Mouse (Mus musculus) midbrain, embryonic 11.5 days (tissue): Measurements from ENCODE around the gene Atxn3. TPM values are rescaled to one million over a fixed set of nuclear protein-coding genes. Genes with fewer than 3 reads are reported as not detected.

Experiments
- ATAC-seq: fragments of 200-750 bp; cut with Nextera tagmentation; 2 replicates; pipeline ENCODE4 v1.8.0; 2017; ENCODE audit warnings: moderate TSS enrichment, moderate library complexity; ENCODE audit not compliant: low FRiP score
- DNase-seq: peaks from one replicate; pipeline ENCODE4 v3.0.0; 2015; ENCODE audit warnings: low spot score; ENCODE audit errors: missing footprints
- H3K27ac ChIP-seq: fragments of 300-500 bp; sonication (generic); 2 replicates; pipeline ENCODE4 v1.5.1; 2014; ENCODE audit warnings: low read depth, low read length
- H3K27me3 ChIP-seq: fragments of 300-500 bp; sonication (generic); 2 replicates; pipeline ENCODE4 v1.6.1; 2014; ENCODE audit warnings: mild to moderate bottlenecking, low read length, moderate library complexity, mixed read lengths; ENCODE audit not compliant: control insufficient read depth, insufficient read depth
- H3K36me3 ChIP-seq: fragments of 300-500 bp; sonication (generic); 2 replicates; pipeline ENCODE4 v1.6.1; 2014; ENCODE audit warnings: mild to moderate bottlenecking, low read length, moderate library complexity, mixed read lengths; ENCODE audit not compliant: control insufficient read depth, insufficient read depth
- H3K4me1 ChIP-seq: fragments of 300-500 bp; sonication (generic); 2 replicates; pipeline ENCODE4 v1.6.1; 2014; ENCODE audit warnings: low read length; ENCODE audit not compliant: control insufficient read depth, insufficient read depth
- H3K4me2 ChIP-seq: fragments of 300-500 bp; sonication (generic); 2 replicates; pipeline ENCODE4 v1.6.1; 2014; ENCODE audit warnings: mild to moderate bottlenecking, moderate library complexity
- H3K4me3 ChIP-seq: fragments of 300-500 bp; sonication (generic); 2 replicates; pipeline ENCODE4 v1.5.1; 2014; ENCODE audit warnings: low read depth, low read length
- H3K9ac ChIP-seq: fragments of 300-500 bp; sonication (generic); 2 replicates; pipeline ENCODE4 v1.6.1; 2014; ENCODE audit warnings: low read length
- H3K9me3 ChIP-seq: fragments of 300-500 bp; sonication (generic); 2 replicates; pipeline ENCODE4 v1.6.1; 2016; ENCODE audit warnings: low read length; ENCODE audit not compliant: control insufficient read depth
- WGBS: fragments of 180-500 bp; shearing (Covaris S2); extraction: QIAGEN DNeasy Blood & Tissue Kit; methylation state at CpG from one replicate; pipeline ENCODE4 v1.1.7; 2014; 5-methylcytosine and 5-hydroxymethylcytosine counted together
- polyA plus RNA-seq: library from polyadenylated mRNA; unstranded; fragments of >200 nt; fragmentation: Nextera tagmentation; extraction: Ambion mirVana; gene quantifications from 2 replicates; pipeline ENCODE4 v1.2.1, GENCODE M21; 2014

The Atxn3 gene
- polyA plus RNA-seq, 1 experiment from 2014 or later, result 19.2 TPM

DNA sequence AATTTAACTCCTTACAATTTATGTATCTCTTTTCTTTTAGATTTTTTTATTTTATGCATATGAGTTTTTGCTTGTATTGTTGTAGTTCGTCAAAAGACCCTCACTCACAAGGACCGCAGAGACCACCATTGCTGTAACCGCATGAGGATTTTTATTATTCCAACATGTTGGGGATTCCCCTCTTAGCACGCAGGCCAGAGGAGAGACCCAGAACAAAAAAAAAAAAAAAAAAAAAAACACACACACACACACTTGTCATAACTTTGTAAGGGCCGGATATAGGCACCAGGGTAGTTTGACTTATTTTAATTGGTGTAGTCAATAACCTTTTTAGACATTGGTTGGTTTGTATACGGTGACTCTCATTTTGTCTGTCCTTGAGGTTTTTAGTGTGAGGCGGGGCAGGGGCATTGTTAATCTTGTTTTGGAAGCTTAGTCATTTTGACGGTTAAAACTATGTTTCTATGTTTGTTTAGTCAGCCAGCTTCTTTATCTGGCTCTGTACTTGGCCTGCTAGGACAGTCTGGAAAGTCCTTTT, 21.2 kb upstream of the Atxn3 start:
- Histone ChIP-seq H3K27me3 (no peaks in the 10 kb centered on the region), H3K4me3 (no peak overlapping the region), H3K36me3 (no peaks in the 10 kb centered on the region; the same call in 1 of the 2 replicates), H3K4me1 (peaks cover 9% of the 10 kb centered on the region), H3K9ac (no peak overlapping the region), H3K27ac (no peak overlapping the region), H3K4me2 (no peak overlapping the region), H3K9me3 (no peaks in the 10 kb centered on the region)
- DNase-seq (no peak), ATAC-seq (no peak)
- 91% methylated on average over 8 of the region's 8 CpGs for WGBS

DNA sequence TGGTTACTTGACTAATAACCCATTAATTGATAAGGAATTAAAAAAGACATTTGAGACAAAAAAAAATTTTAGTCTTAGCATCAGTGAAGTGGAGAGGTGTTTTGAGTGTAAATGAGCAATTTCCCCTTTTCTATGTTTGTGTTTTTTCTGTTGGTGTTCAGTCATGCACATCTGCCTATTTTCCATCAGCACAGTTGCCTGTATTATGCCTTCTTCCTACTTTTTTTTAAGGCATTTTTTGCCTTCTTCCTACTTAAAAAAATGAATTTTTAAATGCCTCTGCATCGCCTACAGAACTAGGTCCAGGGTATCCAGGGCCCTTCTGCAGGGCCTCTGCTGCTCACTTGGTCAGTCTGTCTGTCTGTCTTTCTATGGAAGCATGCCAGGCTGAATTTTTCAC, 20.5 kb upstream of the Atxn3 start:
- Histone ChIP-seq H3K27me3 (no peaks in the 10 kb centered on the region), H3K9ac (no peak overlapping the region), H3K27ac (no peak overlapping the region), H3K4me1 (peaks cover 9% of the 10 kb centered on the region), H3K9me3 (no peaks in the 10 kb centered on the region), H3K36me3 (no peaks in the 10 kb centered on the region; the same call in 1 of the 2 replicates), H3K4me3 (no peak overlapping the region), H3K4me2 (no peak overlapping the region)
- 90% methylated on average over 1 of the region's 1 CpGs for WGBS
- no peak for ATAC-seq
- DNase-seq, result no peak

DNA sequence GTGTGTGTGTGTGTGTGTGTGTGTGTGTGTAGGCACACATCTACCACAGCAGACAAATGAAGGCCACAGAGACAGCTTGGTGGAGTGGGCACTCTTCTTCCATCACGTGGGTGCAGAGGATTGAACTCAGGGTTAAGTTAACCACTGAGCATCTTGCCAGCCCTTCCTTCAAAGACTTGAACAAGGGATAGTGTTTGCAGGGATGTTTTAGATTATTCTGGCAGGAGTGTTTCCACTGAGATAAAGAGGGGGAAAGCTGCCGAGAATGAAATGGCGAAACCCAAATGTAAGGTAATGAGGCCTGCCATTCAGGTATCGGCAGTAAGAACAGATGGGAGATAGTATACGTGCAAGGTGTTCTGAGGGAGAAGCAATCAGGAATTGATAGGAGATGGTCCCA, 20.1 kb upstream of the Atxn3 start:
- WGBS, result 87% methylated on average over 5 of the region's 5 CpGs
- ATAC-seq, result no peak
- no peak overlapping the region for H3K27ac ChIP-seq
- peaks cover 9% of the 10 kb centered on the region for H3K4me1 ChIP-seq
- no peak overlapping the region for H3K9ac ChIP-seq
- H3K4me3 ChIP-seq, result no peak overlapping the region
- no peaks in the 10 kb centered on the region for H3K27me3 ChIP-seq
- H3K36me3 ChIP-seq, result no peaks in the 10 kb centered on the region; the same call in 1 of the 2 replicates
- DNase-seq, result no peak
- no peaks in the 10 kb centered on the region for H3K9me3 ChIP-seq
- no peak overlapping the region for H3K4me2 ChIP-seq

- Histone ChIP-seq H3K9ac (no peak overlapping the region), H3K27ac (no peak overlapping the region), H3K9me3 (no peaks in the 10 kb centered on the region), H3K4me1 (peaks cover 9% of the 10 kb centered on the region), H3K27me3 (no peaks in the 10 kb centered on the region), H3K4me2 (peak overlapping the region; percentile 77; the same call in 1 of the 2 replicates), H3K4me3 (no peak overlapping the region), H3K36me3 (no peaks in the 10 kb centered on the region)
- ATAC-seq, result no peak
- no peak for DNase-seq
- WGBS, result 93% methylated on average over 10 of the region's 10 CpGs
These were observed 19.4 kb upstream of the Atxn3 start for GRCm38 (mm10) chr12:101977404-101977915.

- Histone ChIP-seq H3K9me3 (no peaks in the 10 kb centered on the region), H3K4me2 (peak overlapping the region; percentile 77), H3K27ac (no peak overlapping the region), H3K27me3 (no peaks in the 10 kb centered on the region), H3K4me1 (peaks cover 9% of the 10 kb centered on the region), H3K36me3 (no peaks in the 10 kb centered on the region), H3K4me3 (peak overlapping the region; percentile 89), H3K9ac (peak overlapping the region; percentile 73)
- WGBS, result 20% methylated on average over 13 of the region's 13 CpGs
- no peak for DNase-seq
- no peak for ATAC-seq
These were observed 18.8 kb upstream of the Atxn3 start for GRCm38 (mm10) chr12:101976651-101977403.

DNA sequence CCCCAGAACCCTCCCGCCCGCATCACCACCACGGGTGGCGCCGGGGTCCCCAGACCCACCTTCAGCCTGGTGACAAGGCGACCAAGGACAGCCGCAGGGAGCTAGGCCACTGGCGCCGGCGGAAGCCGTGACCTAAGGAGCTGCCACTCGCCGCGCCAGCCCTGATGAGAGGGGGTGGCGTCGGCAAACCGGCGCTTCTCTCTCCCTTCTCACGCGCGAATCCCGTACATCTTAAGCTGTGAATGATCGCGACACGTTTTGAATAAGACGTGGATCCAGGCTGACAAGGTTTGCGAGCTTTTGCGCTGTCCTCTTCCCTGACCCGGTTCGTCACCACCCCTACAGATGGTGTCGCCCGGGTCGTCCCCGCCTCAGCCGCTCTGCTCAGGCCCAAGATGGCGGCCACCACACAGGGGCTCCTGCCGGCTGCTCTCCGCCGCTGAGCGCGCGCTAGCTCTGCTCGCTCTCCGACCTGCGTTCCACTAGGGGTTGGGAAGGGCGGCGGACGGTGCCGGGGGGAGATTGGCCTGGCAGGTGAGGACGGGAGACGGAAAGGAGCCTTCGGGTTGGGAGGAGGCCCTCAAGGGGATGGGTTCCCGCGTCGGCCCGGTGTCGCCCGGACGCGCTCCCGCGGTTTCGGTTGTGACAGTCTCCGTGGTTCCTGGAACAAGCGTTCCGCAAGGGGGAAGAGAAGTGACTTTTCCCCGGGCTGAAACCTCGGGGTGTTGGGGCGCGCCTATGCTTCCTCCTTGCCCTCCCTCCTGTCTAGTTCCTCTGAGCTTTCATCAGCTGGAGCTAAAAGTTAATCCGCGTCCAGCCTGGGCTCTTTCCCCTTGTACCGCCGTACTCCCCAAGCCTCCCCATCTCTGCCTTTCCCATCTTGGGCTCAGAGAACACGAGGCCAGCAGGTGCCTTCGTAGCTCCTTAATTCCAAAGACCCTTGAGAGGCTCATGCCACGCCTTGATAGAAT, 17.8 kb upstream of the Atxn3 start, which contains the start of gene Cpsf2:
Cpsf2 (plus strand) TSS at position 388 of the 971 bp plus-strand sequence.
- Histone ChIP-seq H3K4me1 (peaks cover 9% of the 10 kb centered on the region), H3K27ac (peak within 1 kb of the TSS; percentile 68), H3K9me3 (no peaks in the 10 kb centered on the region), H3K4me2 (peak within 1 kb of the TSS; percentile 77), H3K36me3 (no peaks in the 10 kb centered on the region), H3K4me3 (peak within 1 kb of the TSS; percentile 89), H3K9ac (peak within 1 kb of the TSS; percentile 73), H3K27me3 (no peaks in the 10 kb centered on the region)
- peak; percentile 98 for ATAC-seq
- peak; percentile 99 for DNase-seq
- WGBS, result under 1% methylated on average over 72 of the region's 77 CpGs

- no peak for ATAC-seq
These were observed 17.1 kb upstream of the Atxn3 start for GRCm38 (mm10) chr12:101975167-101975600.

DNA sequence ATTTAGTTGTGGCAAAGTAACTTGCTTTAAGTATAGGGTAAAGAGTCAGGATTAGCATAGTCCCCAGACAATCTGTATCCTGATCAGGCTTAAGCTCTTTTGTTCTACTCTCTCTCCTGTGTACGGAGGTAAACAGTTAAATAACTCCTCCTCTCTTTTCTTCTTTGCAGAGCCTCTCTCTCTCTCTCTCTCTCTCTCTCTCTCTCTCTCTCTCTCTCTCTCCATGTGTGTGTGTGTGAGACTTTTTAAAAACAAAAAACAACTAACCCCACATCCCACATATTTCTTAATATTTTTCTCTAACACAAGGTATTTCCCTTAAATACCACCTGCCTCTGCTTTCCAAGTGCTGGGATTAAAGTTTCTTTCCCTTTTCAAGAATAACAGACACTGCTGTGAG, 16.5 kb upstream of the Atxn3 start:
- 5% methylated on average over 1 of the region's 1 CpGs for WGBS
- DNase-seq (no peak), ATAC-seq (no peak)
- Histone ChIP-seq H3K4me2 (peak overlapping the region; percentile 77), H3K36me3 (no peaks in the 10 kb centered on the region), H3K9ac (peak overlapping the region; percentile 73), H3K9me3 (no peaks in the 10 kb centered on the region), H3K27me3 (no peaks in the 10 kb centered on the region), H3K4me3 (peak overlapping the region; percentile 89), H3K27ac (no peak overlapping the region), H3K4me1 (peaks cover 9% of the 10 kb centered on the region)

More at GRCm38 (mm10) chr12:101975167-101975600, 17.1 kb upstream of the Atxn3 start:
- peak overlapping the region; percentile 73 for H3K9ac ChIP-seq
- DNase-seq, result no peak
- H3K36me3 ChIP-seq, result no peaks in the 10 kb centered on the region
- peaks cover 9% of the 10 kb centered on the region for H3K4me1 ChIP-seq
- peak overlapping the region; percentile 68 for H3K27ac ChIP-seq
- H3K4me3 ChIP-seq, result peak overlapping the region; percentile 89
- H3K27me3 ChIP-seq, result no peaks in the 10 kb centered on the region
- WGBS, result under 1% methylated on average over 22 of the region's 23 CpGs
- H3K4me2 ChIP-seq, result peak overlapping the region; percentile 77
- no peaks in the 10 kb centered on the region for H3K9me3 ChIP-seq
